Mouse (Mus musculus): Measurements from ENCODE around the gene Dscam. TPM values are rescaled to one million over a fixed set of nuclear protein-coding genes. Genes with fewer than 3 reads are reported as not detected.

Dscam gene
- polyA plus RNA-seq, 1 experiment from 2014 or later = 8.5 TPM

DNA sequence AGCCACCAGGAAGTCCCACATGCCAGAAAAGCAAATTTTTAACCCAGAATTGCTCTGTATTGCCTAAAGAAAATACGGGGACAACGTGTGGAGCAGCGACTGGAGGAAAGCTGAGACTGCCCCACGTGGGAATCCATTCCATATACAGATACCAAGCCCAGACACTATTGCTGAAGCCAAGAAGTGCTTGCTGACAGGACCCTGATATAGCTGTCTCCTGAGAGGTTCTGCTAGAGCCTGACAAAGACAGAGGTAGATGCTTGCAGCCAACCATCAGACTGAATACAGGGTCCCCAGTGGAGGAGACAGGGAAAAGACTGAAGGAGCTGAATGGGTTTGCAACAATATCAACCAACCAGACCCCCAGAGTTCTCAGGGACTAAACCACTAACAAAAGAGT lies 293.3 kb downstream of the Dscam start:
- Histone ChIP-seq H3K4me1 (replicated peaks; ENCODE audit: control insufficient read depth, insufficient read depth, low read length) (peaks cover 4% of the 10 kb centered on the region; the same call in 1 of the 2 replicates), H3K27me3 (replicated peaks; ENCODE audit: control insufficient read depth, insufficient read depth, low read length) (no peaks in the 10 kb centered on the region), H3K9me3 (ENCODE audit: control insufficient read depth, low read length) (no peaks in the 10 kb centered on the region), H3K4me3 (replicated peaks; ENCODE audit: low read length) (no peak overlapping the region), H3K9ac (replicated peaks; ENCODE audit: low read depth, low read length) (no peak overlapping the region), H3K27ac (ENCODE audit: low read length) (no peak overlapping the region), H3K4me2 (ENCODE audit: low read length) (no peak overlapping the region), H3K36me3 (ENCODE audit: control insufficient read depth, insufficient read depth) (no peaks in the 10 kb centered on the region)
- WGBS = 88% methylated on average over 4 of the region's 4 CpGs
- no peak for ATAC-seq

- H3K36me3 ChIP-seq (ENCODE audit: control insufficient read depth, insufficient read depth) = no peaks in the 10 kb centered on the region
- WGBS = 22% methylated on average over 7 of the region's 7 CpGs
- H3K27ac ChIP-seq (ENCODE audit: low read length) = peak overlapping the region; percentile 20; the same call in 1 of the 2 replicates
- H3K4me3 ChIP-seq (replicated peaks; ENCODE audit: low read length) = no peak overlapping the region
- ATAC-seq = no peak
- no peak overlapping the region for H3K9ac ChIP-seq (replicated peaks; ENCODE audit: low read depth, low read length)
- H3K4me2 ChIP-seq (ENCODE audit: low read length) = no peak overlapping the region
- H3K27me3 ChIP-seq (replicated peaks; ENCODE audit: control insufficient read depth, insufficient read depth, low read length) = no peaks in the 10 kb centered on the region
- peaks cover 4% of the 10 kb centered on the region; the same call in 1 of the 2 replicates for H3K4me1 ChIP-seq (replicated peaks; ENCODE audit: control insufficient read depth, insufficient read depth, low read length)
- no peaks in the 10 kb centered on the region for H3K9me3 ChIP-seq (ENCODE audit: control insufficient read depth, low read length)
Measured at GRCm38 (mm10) chr16:96872799-96873198, 297.8 kb downstream of the Dscam start.

GRCm38 (mm10) chr16:96857571-96857970 lies 313.0 kb downstream of the Dscam start:
- no peaks in the 10 kb centered on the region for H3K27me3 ChIP-seq (replicated peaks; ENCODE audit: control insufficient read depth, insufficient read depth, low read length)
- H3K4me3 ChIP-seq (replicated peaks; ENCODE audit: low read length) = no peak overlapping the region
- no peaks in the 10 kb centered on the region for H3K36me3 ChIP-seq (ENCODE audit: control insufficient read depth, insufficient read depth)
- no peak overlapping the region for H3K9ac ChIP-seq (replicated peaks; ENCODE audit: low read depth, low read length)
- no peak for ATAC-seq
- no peaks in the 10 kb centered on the region for H3K9me3 ChIP-seq (ENCODE audit: control insufficient read depth, low read length)
- no peak overlapping the region for H3K27ac ChIP-seq (ENCODE audit: low read length)
- 26% methylated on average over 2 of the region's 2 CpGs for WGBS
- peaks cover 5% of the 10 kb centered on the region; the same call in 1 of the 2 replicates for H3K4me1 ChIP-seq (replicated peaks; ENCODE audit: control insufficient read depth, insufficient read depth, low read length)
- no peak overlapping the region for H3K4me2 ChIP-seq (ENCODE audit: low read length)

GRCm38 (mm10) chr16:96855060-96855459 lies 315.5 kb downstream of the Dscam start:
- 0 out of 2 replicates have a peak, but pooled peaks have one; percentile 49 for ATAC-seq
- Histone ChIP-seq H3K36me3 (ENCODE audit: control insufficient read depth, insufficient read depth) (no peaks in the 10 kb centered on the region), H3K27me3 (replicated peaks; ENCODE audit: control insufficient read depth, insufficient read depth, low read length) (no peaks in the 10 kb centered on the region), H3K9ac (replicated peaks; ENCODE audit: low read depth, low read length) (no peak overlapping the region), H3K4me2 (ENCODE audit: low read length) (no peak overlapping the region), H3K9me3 (ENCODE audit: control insufficient read depth, low read length) (no peaks in the 10 kb centered on the region), H3K27ac (ENCODE audit: low read length) (no peak overlapping the region), H3K4me3 (replicated peaks; ENCODE audit: low read length) (no peak overlapping the region), H3K4me1 (replicated peaks; ENCODE audit: control insufficient read depth, insufficient read depth, low read length) (peaks cover 3% of the 10 kb centered on the region; the same call in 1 of the 2 replicates)
- WGBS = 72% methylated on average over 4 of the region's 4 CpGs

DNA sequence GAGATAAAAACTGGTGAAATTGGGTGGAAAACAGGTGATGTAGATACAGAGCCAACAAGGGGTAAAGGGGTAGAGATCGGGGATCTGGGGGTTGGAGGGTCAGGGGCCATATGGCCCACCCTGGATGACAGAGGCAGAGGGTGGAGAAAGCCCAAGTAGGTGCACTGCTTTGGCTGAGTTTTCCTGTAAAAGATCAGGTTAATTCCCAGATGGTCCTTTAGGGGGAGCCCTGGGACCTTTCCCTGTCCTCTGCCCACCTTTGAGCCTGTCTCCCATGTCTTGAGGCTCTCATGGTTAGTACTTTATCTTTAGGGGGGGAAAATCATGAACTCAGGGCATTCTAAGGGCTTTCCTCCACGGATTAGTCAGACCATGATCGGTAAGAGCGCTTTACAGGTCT lies 318.2 kb downstream of the Dscam start:
- Histone ChIP-seq H3K4me3 (replicated peaks; ENCODE audit: low read length) (no peak overlapping the region), H3K27ac (ENCODE audit: low read length) (no peak overlapping the region), H3K4me2 (ENCODE audit: low read length) (no peak overlapping the region), H3K27me3 (replicated peaks; ENCODE audit: control insufficient read depth, insufficient read depth, low read length) (no peaks in the 10 kb centered on the region), H3K4me1 (replicated peaks; ENCODE audit: control insufficient read depth, insufficient read depth, low read length) (0 out of 2 replicates have a peak, but pooled peaks cover 2% of the 10 kb centered on the region), H3K9me3 (ENCODE audit: control insufficient read depth, low read length) (no peaks in the 10 kb centered on the region), H3K9ac (replicated peaks; ENCODE audit: low read depth, low read length) (no peak overlapping the region), H3K36me3 (ENCODE audit: control insufficient read depth, insufficient read depth) (no peaks in the 10 kb centered on the region)
- 16% methylated on average over 4 of the region's 4 CpGs for WGBS
- ATAC-seq = peak; percentile 52; the same call in 1 of the 2 replicates

DNA sequence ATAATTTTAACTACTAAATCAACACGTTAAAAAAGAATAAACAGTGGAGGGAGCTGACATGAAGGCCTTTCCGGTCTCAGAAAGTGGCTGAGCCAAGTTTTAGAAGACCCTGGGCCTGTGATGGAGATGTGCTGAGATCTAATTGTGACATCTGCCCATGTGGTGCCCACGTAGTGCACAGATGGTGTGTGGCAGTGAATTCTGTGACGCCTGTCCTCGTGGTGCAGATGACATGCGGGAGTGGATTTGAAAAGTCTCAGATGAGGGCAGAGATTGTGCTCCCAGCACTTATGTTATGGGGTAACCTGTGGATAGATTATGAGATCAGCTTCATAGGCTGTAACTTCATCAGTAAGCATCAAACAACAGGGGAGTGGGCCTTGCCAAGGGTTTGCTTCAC lies 321.6 kb downstream of the Dscam start:
- Histone ChIP-seq H3K4me2 (ENCODE audit: low read length) (no peak overlapping the region), H3K4me1 (replicated peaks; ENCODE audit: control insufficient read depth, insufficient read depth, low read length) (peaks cover 23% of the 10 kb centered on the region), H3K27me3 (replicated peaks; ENCODE audit: control insufficient read depth, insufficient read depth, low read length) (no peaks in the 10 kb centered on the region), H3K9ac (replicated peaks; ENCODE audit: low read depth, low read length) (no peak overlapping the region), H3K36me3 (ENCODE audit: control insufficient read depth, insufficient read depth) (no peaks in the 10 kb centered on the region), H3K9me3 (ENCODE audit: control insufficient read depth, low read length) (no peaks in the 10 kb centered on the region), H3K4me3 (replicated peaks; ENCODE audit: low read length) (no peak overlapping the region), H3K27ac (ENCODE audit: low read length) (peak overlapping the region; percentile 64)
- ATAC-seq = no peak
- WGBS = 65% methylated on average over 6 of the region's 6 CpGs

GRCm38 (mm10) chr16:96846585-96846984 lies 324.0 kb downstream of the Dscam start:
- H3K4me2 ChIP-seq (ENCODE audit: low read length) = no peak overlapping the region
- 6% methylated on average over 1 of the region's 1 CpGs for WGBS
- peak overlapping the region; percentile 79 for H3K27ac ChIP-seq (ENCODE audit: low read length)
- no peak overlapping the region for H3K9ac ChIP-seq (replicated peaks; ENCODE audit: low read depth, low read length)
- no peak overlapping the region for H3K4me3 ChIP-seq (replicated peaks; ENCODE audit: low read length)
- peak; percentile 30 for ATAC-seq
- H3K9me3 ChIP-seq (ENCODE audit: control insufficient read depth, low read length) = no peaks in the 10 kb centered on the region
- H3K4me1 ChIP-seq (replicated peaks; ENCODE audit: control insufficient read depth, insufficient read depth, low read length) = peaks cover 30% of the 10 kb centered on the region
- no peaks in the 10 kb centered on the region for H3K36me3 ChIP-seq (ENCODE audit: control insufficient read depth, insufficient read depth)
- no peaks in the 10 kb centered on the region for H3K27me3 ChIP-seq (replicated peaks; ENCODE audit: control insufficient read depth, insufficient read depth, low read length)

DNA sequence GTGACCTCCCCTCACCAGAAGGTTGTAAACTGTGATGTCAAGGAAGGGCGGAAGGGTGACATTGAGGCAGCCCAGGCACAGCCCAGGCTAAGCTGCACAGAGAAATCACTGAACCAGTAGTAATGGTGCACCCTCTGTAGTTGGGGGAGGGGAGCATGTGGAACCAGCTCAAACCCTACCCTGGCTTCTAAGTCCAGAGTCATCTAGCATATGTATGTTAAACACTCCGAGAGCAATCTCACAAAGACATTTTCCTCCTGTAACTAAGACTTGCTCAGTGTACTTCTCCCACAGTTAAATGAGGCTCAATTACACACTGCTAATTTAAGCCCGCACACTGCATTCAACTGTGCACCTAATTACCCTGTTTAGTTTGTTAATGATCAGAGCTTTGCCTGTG lies 324.4 kb downstream of the Dscam start:
- Histone ChIP-seq H3K36me3 (ENCODE audit: control insufficient read depth, insufficient read depth) (no peaks in the 10 kb centered on the region), H3K9me3 (ENCODE audit: control insufficient read depth, low read length) (no peaks in the 10 kb centered on the region), H3K4me3 (replicated peaks; ENCODE audit: low read length) (no peak overlapping the region), H3K4me1 (replicated peaks; ENCODE audit: control insufficient read depth, insufficient read depth, low read length) (peaks cover 30% of the 10 kb centered on the region), H3K9ac (replicated peaks; ENCODE audit: low read depth, low read length) (no peak overlapping the region), H3K4me2 (ENCODE audit: low read length) (no peak overlapping the region), H3K27me3 (replicated peaks; ENCODE audit: control insufficient read depth, insufficient read depth, low read length) (no peaks in the 10 kb centered on the region), H3K27ac (ENCODE audit: low read length) (peak overlapping the region; percentile 84)
- peak; percentile 82 for ATAC-seq
- WGBS = 14% methylated on average over 3 of the region's 3 CpGs

DNA sequence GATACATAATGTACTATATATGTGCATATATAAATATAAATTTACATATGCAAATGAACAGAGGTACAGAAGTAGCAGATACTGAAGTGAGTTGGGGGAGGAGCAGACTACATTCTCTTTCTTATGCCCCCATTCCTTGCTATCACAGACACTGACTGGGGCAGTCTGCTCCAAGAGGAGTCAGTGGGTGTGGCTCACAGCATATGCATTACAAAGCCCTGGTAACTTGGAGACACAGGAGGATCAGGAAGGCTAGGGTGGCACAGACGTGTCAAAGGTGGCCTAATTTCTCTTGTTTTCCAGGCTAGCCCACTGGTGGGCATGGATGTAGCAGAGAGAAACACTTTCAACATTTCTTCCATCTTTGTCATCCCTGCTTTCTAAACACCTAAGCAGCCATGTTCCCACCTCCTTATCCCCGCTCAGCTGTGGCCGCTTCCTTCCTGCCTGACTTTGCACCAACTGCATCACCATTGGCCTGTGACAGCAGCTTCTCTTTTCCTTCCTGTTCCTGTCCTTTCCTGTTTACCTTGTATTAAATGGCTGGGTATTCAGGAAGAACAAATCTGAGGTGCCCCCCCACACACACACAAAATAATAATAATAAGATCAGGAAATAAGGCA lies 325.0 kb downstream of the Dscam start:
- H3K9me3 ChIP-seq (ENCODE audit: control insufficient read depth, low read length) = no peaks in the 10 kb centered on the region
- H3K36me3 ChIP-seq (ENCODE audit: control insufficient read depth, insufficient read depth) = no peaks in the 10 kb centered on the region
- 54% methylated on average over 3 of the region's 3 CpGs for WGBS
- no peak overlapping the region for H3K9ac ChIP-seq (replicated peaks; ENCODE audit: low read depth, low read length)
- peak overlapping the region; percentile 84 for H3K27ac ChIP-seq (ENCODE audit: low read length)
- ATAC-seq = no peak
- no peak overlapping the region for H3K4me3 ChIP-seq (replicated peaks; ENCODE audit: low read length)
- H3K4me1 ChIP-seq (replicated peaks; ENCODE audit: control insufficient read depth, insufficient read depth, low read length) = peaks cover 30% of the 10 kb centered on the region
- no peaks in the 10 kb centered on the region for H3K27me3 ChIP-seq (replicated peaks; ENCODE audit: control insufficient read depth, insufficient read depth, low read length)
- H3K4me2 ChIP-seq (ENCODE audit: low read length) = no peak overlapping the region
